Mouse (Mus musculus): ENCODE measurements around the gene Qtrt1. TPM values are rescaled to one million over a fixed set of nuclear protein-coding genes. Genes with fewer than 3 reads are reported as not detected.
"Not testable (repeated sequence)": the region's sequence is repeated elsewhere in the genome, so short reads cannot be mapped to it uniquely, and the experiment has no call there.

Qtrt1 gene
- total RNA-seq, 2 experiments from 2014 or later: 36.6 to 44.2 TPM

DNA sequence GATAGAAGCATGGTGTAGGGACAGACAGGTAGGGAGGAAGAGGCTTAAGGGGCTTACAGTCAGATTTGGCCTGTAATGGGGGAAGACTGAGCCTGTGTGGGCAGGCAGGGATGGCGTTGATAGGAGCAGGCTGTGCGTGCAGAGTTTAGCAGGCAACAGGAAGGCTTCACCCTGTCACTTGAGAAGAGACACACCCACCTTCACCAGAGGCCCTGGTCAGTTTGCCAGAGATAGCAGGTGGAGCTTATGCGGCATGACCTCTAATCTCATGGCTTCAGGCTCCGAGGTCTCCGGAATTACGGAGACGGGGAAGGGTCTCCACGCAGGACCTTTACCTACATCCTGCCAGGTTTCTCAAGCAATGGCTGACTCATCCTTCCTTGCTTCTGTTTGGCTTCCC lies 40.2 kb downstream of the Qtrt1 start:
- no peak for DNase-seq

DNA sequence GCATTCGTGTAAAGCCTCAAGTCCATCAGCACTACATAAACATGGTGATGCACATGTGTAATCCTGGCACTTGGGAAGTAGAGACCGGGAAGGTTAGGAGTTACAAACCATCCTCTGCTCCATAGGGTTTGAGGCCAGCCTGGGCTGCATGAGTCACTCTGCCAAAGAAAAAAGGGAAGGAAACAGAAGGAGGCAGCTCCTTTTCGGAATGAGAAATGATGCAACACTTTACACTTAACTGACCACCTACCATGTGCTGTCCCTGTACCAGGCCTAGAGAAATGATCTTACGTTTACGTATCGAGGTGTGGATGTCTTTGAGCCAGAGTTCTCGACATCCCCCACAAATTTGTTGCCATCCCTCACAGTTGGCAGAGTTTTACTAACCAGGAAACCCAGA lies 41.4 kb downstream of the Qtrt1 start:
- no peak for DNase-seq

DNA sequence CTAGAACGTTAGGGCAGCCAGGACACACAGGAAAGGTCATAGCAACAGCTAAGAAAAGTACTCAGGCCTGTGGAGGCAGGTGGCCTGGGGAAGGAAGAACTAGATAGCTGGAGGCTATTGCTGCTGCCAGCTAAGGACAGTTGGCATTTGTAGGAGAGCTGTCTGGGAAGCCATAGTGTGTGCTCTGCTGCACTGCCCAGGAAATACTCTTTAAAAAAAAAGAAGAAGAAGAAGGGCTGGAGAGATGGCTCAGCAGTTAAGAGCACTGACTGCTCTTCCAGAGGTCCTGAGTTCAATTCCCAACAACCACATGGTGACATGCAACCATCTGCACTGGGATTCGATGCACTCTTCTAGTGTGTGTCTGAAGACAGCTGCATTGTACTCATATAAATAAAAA lies 41.8 kb downstream of the Qtrt1 start:
- no peak for DNase-seq

DNA sequence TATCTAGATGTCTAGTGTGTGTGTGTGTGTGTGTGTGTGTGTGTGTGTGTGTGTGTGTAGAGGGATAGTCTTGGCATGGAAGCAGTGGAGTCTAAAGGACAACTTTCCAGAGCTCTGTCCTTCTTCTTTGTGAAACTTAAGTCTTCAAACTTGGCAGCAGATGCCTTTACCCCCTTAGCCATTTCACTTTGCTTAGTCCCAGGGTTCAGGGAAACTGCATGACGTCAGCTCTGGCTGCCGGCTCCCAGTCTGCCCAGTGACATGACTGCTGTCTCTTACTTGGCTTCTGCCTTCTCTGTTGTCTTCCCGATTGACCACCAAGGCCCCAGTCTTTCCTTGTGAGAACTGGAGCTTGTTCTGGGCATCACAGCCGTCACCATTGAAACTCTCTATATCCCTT lies 42.9 kb downstream of the Qtrt1 start:
- DNase-seq: no peak

DNA sequence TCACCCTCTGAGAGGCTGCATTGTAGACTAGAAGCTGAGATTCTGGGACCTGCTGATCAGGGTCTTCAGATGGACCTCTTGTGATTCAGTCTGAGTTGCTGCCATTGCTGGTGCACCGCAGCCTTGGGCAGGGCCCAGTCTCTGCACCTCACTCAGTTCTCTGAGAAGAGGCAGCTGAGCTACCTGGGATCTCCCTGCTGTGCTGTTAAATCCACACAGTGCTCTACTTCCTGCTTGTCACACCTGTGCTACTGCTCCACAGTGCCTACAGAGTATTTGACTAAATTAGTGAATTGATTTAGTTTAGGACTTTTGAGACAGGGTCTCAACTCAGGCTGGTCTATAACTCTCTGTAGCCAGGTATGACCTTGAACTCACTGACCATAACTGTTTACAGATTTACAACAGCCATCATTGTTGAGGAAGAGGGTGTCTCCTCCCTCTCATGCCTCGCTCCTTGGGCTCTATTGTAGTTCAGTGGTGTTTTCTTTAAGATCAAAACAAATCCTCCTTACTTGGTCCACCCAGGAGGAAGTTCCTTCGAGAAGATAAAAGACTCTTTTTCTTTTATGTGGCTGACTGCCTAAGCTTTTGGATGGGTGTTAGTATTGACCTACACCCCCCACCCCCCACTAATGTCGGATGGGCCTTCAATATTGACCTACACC lies 43.6 kb downstream of the Qtrt1 start:
- DNase-seq: no peak

DNA sequence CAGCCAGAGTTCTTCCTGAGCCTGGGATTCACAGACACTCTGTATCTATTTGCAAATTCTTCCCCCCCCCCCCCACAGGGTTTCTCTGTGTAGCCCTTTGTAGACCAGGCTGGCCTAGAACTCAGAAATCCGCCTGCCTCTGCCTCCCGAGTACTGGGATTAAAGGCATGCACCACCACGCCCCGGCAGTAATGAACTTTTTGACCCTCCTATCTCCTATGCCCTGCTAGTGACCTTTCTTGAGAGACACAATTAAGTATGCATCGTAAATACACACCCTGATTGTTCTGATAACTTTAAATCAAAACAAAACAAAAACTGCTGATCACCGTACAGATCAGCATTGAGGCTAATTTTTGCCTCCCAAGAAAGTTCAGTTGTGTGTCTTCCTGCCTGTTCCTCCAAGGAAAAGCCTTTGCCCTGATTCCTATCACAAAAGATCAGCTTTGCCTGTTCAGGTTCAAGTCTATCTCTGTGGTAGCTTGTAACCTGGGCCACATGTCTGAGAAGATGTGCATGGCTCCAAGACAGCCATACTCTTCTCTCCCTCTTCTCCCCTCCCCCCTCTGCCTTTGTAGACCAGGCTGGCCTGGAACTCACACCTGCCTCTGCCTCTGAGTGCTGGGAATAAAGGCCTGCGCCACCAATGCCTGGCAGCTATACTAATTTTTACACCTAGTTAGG lies 44.8 kb downstream of the Qtrt1 start:
- no peak for DNase-seq

DNA sequence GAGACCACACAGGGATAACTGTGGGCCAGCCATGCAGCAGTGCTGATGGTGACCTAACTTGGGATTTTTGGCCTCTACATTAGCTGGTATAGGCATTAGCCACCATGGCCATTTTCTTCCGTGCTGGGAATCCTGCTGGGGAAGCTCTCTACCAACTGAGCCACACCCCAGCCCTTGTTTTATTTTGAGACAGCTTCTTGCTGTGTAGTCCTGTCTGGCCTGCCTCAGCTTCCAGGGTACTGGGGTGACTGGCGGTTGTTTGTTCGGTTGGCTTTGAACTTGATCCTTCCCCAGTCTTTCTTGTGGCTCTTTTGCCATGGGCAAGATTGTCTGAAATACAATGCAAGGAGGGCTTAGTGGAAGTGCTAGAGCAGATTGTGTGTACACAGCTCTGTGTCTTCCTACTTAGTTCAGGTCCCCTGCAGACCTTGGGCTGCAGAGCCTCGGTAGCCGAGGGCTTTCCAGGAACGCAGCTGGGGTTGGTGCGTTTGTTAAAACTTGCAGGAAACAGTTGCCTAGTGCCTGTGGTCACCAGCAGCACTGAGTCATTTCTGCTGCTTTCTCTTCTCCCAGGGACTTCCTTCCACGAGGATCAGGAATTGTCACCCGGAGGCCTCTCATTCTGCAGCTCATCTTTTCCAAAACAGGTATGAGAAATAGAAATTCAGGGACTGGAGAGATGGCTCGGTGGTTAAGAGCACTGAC lies 45.4 kb downstream of the Qtrt1 start:
- no peak for DNase-seq

DNA sequence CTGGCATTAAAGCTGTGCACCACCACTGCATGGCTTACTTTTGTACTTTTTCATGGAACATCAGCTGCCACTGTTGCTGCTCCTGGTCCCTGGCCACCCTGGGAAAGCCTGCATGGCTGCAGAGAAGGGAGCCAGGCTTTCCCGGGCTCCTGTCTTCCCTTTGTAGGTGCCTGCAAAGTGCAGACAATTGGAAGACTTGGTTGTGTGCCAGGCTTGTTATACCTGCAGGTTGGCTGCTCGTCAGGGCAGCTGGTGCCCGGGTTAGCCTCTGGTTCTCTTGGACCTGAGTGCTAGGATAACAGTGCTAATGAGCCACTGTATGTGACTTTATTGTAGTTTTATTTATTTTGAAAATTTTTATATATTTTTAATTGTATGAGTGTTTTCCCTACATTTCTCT lies 47.2 kb downstream of the Qtrt1 start:
- DNase-seq: no peak

DNA sequence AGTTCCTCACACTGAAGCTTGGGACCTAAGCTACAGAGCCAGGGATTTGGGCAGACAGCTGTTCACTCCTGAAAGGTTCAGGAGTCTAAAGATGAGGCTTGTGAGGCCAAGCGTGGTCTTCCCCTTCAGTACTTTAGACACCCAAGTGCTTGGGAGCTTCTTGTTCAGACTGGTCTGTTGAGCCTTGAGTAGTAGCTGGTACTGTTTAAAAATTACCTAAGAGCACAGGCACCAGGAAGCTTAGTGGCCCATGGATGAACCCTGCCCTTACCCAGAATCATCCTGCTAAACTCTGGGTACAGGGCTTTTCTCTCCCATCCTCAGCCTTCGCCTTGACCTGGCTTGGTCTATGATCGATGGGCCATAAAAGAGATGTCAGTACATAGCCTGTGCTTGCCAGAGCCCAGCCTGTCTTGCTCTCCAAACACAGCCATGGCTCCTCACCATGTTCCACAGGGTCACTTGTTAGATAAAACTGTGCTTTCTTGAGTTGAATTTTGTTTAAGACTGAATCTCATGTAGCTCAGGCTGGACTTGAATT lies 48.8 kb downstream of the Qtrt1 start:
- DNase-seq: no peak

DNA sequence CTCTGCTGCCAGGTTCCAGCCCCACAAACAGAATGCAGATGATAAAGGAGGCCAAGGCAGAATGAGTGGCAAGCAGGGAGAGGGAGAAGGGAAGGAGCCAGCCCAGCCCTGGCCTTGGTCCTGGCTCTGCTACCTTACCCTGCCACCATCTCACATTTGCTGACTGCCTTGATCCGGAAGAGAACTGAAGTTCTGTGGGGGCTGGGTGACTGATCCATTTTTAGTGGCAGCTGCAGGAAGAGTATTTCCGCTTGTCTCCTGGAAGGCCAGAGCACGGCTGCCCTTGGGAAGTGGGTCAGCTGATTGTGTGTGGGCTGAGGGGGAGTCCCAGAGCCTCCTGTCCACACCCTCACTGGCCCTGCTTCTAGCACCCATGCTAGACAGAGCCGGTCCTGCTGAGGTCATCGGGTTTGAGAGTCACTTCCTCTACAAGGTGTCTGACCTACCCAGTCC lies 51.5 kb downstream of the Qtrt1 start:
- peak; percentile 35 to 37 for DNase-seq

DNA sequence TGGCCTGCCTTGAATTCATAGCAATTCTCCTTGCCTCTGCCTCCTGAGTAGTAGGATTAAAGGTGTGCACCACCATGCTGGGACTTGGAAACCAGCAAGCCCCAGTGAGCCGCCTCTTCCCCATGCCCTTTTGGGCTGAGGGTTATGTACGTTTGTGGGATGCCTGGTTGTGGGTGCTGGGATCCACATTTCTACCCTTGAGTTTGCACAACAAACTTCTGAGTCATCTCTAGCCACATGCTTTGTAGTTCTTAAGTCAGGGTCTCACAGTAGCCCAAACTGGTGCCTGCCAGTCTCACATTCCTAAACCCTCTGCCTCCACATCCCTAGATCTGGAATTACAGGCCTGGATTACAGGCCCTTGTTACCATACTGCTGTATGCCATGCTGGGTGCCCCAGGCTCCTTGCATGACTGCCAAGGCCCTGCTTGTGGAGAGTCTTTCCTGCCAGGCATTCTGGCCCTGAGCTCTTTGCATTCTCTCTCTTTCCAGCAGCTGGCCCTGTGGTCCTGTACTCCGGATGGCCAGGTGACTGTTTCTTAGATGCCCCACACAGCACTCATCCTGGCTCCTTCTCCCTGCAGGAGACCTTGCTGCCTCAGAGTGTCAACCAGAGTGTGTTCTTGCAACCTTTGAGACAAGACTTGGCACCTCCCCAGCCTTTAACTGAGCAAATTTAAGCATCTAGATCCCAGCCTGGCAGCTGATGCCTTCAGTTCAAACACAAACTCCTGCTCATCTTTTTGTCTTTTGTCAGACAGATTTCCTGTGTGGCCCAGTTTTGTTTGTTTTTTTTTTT lies 52.3 kb downstream of the Qtrt1 start:
- DNase-seq: no peak

DNA sequence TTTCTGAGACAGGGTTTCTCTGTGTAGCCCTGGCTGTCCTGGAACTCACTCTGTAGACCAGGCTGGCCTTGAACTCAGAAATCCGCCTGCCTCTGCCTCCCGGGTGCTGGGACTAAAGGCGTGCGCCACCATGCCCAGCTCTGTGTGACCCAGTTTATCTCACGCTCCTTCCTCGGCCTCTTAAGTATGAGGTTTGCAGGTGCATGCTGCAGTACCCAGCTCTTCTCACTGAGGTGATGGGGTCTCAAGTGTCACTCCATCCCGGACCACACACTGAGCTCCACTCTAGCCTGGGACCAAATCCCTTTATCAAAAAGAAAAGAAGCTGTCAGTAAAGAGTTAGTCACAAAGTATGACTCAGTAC lies 52.9 kb downstream of the Qtrt1 start:
- not testable (repeated sequence) for DNase-seq

DNA sequence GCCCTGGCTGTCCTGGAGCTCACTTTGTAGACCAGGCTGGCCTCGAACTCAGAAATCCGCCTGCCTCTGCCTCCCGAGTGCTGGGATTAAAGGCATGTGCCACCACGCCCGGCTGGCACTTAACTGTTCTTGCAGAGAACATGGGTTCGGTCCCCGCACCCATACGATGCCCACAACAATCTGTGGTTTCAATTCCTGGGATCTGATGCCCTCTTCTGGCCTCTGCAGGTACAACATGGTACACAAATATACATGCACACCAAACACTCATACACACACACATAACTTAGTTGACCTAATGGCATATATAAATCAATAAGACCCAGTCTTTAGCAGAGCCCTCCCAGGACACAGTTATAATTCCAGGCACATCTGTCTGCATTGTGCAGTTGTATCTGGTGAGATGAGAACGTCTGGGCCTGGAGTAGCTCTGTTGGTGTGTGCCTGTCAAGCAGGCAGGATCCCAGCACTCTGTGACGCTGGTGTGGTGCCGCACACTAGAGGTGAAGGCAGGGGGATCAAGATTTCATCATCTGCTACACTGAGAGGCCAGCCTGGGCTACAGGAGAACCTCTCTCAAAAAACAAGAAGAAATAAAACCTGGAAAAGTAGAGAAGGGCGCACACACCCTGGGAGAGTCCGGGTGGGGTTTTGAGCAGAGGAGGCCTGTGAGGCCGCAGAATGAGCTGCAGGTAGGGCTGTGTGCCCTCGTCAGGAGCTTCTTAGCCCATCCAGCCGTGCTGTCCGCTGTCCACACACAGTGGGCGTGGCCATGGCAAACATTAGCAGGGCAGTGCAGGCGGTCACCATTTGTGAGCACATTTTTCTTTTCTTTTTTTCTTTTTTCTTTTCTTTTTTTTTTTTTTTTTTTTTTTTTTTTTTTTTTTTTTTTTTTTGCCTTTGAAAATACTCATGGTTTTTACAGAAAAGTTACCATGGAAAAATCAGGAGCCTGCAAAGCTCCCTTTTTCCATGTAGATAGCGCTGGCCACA lies 57.7 kb downstream of the Qtrt1 start:
- DNase-seq: peak; percentile 32 to 44

Other genes with a start within 250 kb of the Qtrt1 start
- gene Pde4a, start 246.1 kb upstream of the Qtrt1 start, total RNA-seq (2021): 10 to 100 TPM; 84.2 to 86.8 TPM
- 10 to 100 TPM; 57.2 to 58.1 TPM for gene Keap1, start 172.5 kb upstream of the Qtrt1 start, total RNA-seq (2021)
- 10 to 100 TPM; 11.1 to 11.2 TPM for gene S1pr5, start 163.4 kb upstream of the Qtrt1 start, total RNA-seq (2021)
- gene Atg4d, start 146.5 kb upstream of the Qtrt1 start, total RNA-seq (2021): 10 to 100 TPM; 38.8 to 40.9 TPM
- 10 to 100 TPM; 48.1 to 50.2 TPM for gene Kri1, start 123.9 kb upstream of the Qtrt1 start, total RNA-seq (2021)
- gene Cdkn2d, start 120.4 kb upstream of the Qtrt1 start, total RNA-seq (2021): 10 to 100 TPM; 53.0 to 62.9 TPM
- gene Ap1m2, start 99.5 kb upstream of the Qtrt1 start, total RNA-seq (2021): under 1 TPM; 0.35 to 0.57 TPM
- 10 to 100 TPM; 49.6 to 56.3 TPM for gene Slc44a2, start 91.1 kb upstream of the Qtrt1 start, total RNA-seq (2021)
- gene Ilf3, start 44.0 kb upstream of the Qtrt1 start, total RNA-seq (2021): 100 to 1,000 TPM in 1 of 2 experiments, 10 to 100 TPM in 1; 80.8 to 107 TPM
- gene Dnm2, start 13.1 kb downstream of the Qtrt1 start, total RNA-seq (2021): 10 to 100 TPM; 58.1 to 70.6 TPM
- gene Tmed1, start 98.4 kb downstream of the Qtrt1 start, total RNA-seq (2021): 10 to 100 TPM; 10.6 to 11.4 TPM
- under 1 TPM in 1 of 2 experiments, not detected in 1; 0.33 TPM for gene AB124611, start 114.3 kb downstream of the Qtrt1 start, total RNA-seq (2021)
- gene Carm1, start 135.1 kb downstream of the Qtrt1 start, total RNA-seq (2021): 10 to 100 TPM; 75.6 to 81.5 TPM
- gene Timm29, start 180.9 kb downstream of the Qtrt1 start, total RNA-seq (2021): 10 to 100 TPM; 58.9 to 59.4 TPM
- 10 to 100 TPM; 17.8 to 18.4 TPM for gene Yipf2, start 181.0 kb downstream of the Qtrt1 start, total RNA-seq (2021)
- gene Smarca4, start 204.3 kb downstream of the Qtrt1 start, total RNA-seq (2021): 100 to 1,000 TPM; 115 to 116 TPM